Mouse (Mus musculus) left cerebral cortex, adult 2 months (tissue): ENCODE data around the gene Crat. TPM values are rescaled to one million over a fixed set of nuclear protein-coding genes. Genes with fewer than 3 reads are reported as not detected.
"Not testable (repeated sequence)": the region's sequence is repeated elsewhere in the genome, so short reads cannot be mapped to it uniquely, and the experiment has no call there.

Experiments
- DNase-seq, 2 experiments: peaks; one replicate each; pipeline ENCODE4 v3.0.0; 2021 to 2022; ENCODE audit warnings: low spot score in 2 of 2, mixed read lengths in 1 of 2; ENCODE audit errors: extremely low spot score in 1 of 2
- H3K27ac ChIP-seq: fragments of 200-600 bp; 2 replicates; pipeline ENCODE4 v1.8.1; 2022
- H3K4me3 ChIP-seq: fragments of 200-600 bp; 2 replicates; pipeline ENCODE4 v1.8.1; 2022
- CTCF ChIP-seq: fragments of 200-600 bp; IDR thresholded peaks from 2 replicates; pipeline ENCODE4 v1.8.1; 2022; ENCODE audit warnings: antibody characterized with exemption, mild to moderate bottlenecking, moderate library complexity
- intact Hi-C: fragments of 180-260 bp; cut with DNase I; formaldehyde crosslinking; loops from one replicate; pipeline ENCODE4 v1.15.1; 2025
- total RNA-seq, 2 experiments: library from RNA; stranded (reverse); gene quantifications; 2 replicates each; pipeline ENCODE4 v1.2.3; 2021

The Crat gene
- total RNA-seq, 2 experiments from 2014 or later = 56.5 to 58.2 TPM

DNA sequence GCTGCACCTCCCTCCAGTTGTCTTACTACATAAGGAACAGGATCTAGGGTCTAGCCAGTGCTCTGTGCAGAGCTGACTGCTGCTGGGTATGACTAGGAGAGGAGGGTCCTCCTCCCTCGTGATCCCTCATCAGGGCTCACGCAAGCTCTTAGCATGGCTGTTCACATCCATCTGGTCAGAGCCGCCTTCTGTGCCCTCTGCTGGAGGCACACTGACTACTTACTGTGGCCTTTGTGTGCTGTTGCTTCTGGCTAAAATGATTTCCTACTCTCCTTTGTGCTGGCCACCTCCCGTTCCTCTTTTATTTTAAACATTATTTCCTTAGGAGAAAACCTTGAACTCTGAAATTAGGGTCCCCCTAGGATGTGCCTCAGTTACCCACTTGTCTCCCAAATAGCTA lies 21.2 kb upstream of the Crat start:
- no peak for DNase-seq
- no peak for TF ChIP-seq CTCF
- Histone ChIP-seq H3K27ac (no peak overlapping the region), H3K4me3 (no peak overlapping the region)
- intact Hi-C loops = loop anchor here (1.0 kb wide), 1 partner anchor 357 kb away; no protein-coding TSS in a partner anchor

DNA sequence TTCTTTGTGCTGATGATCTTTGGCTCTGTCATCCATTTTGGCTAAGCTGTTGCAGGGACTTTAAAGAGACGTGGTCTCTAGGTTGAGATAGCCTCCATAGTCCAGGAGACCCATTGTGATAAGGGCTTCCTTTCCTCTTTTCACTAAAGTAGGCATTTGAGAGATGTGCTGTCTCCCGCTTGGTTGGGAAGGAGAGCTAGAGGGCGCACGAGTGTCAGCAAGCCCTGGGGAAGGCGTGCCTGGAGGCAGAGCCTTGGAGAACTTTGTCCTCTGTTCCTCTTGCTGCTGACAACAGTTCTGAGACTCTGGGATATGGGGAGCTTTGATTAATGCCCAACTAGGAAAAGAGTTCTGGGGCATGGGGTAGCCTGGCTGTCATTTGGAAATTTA lies 20.5 kb upstream of the Crat start:
- no peak for DNase-seq
- intact Hi-C loops = loop anchor here (1.0 kb wide), 1 partner anchor 358 kb away; no protein-coding TSS in a partner anchor
- no peak for TF ChIP-seq CTCF
- H3K27ac ChIP-seq = no peak overlapping the region
- no peak overlapping the region for H3K4me3 ChIP-seq

DNA sequence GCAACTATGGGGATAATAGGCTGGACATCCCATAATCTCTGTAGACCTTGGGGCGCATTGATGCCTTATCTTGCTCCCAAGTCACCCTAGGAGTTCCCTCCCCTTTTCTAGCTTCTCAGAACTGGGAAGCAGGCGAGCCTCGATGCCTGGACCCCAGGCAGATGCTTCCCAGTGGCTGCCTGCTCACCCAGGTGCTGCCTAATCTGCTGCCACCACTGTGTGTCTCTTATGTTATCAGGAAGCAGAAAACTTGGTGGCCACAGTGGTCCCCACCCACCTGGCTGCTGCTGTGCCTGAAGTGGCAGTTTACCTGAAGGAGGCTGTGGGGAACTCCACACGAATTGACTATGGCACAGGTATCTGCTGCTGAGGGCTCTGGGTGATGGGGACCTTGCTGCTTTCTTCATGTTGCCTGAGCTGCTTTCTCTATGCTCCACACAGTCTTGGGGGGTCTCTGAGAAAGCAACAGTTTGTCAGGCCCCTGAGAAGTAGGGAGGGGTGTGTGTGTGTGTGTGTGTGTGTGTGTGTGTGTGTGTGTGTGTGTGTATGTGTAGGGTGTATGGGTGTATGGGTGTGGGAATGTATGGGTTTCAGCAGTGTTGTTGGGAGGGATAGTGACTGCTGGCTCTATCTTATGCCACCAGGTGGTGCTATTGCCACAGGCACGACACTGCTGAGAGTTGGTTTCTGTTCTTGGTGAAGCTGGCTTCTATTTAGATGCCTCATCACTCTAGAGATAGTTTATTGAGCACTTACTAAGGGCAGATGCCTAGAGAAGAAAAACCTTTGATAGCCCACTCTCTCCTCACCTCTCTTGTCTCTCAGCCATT lies 19.9 kb upstream of the Crat start:
- Histone ChIP-seq H3K4me3 (no peak overlapping the region), H3K27ac (no peak overlapping the region)
- intact Hi-C loops = loop anchor here (1.0 to 2.0 kb wide), 2 partner anchors 359 to 499 kb away; no protein-coding TSS in a partner anchor
- peak; percentile 64 to 74 for DNase-seq
- TF ChIP-seq CTCF = peak; percentile 64

- no peak overlapping the region for H3K4me3 ChIP-seq
- TF ChIP-seq CTCF = no peak; the same call in 1 of the 2 replicates
- intact Hi-C loops = no loop called here
- no peak overlapping the region for H3K27ac ChIP-seq
- DNase-seq = no peak
These were observed 13.5 kb upstream of the Crat start for GRCm38 (mm10) chr2:30429156-30429555.

DNA sequence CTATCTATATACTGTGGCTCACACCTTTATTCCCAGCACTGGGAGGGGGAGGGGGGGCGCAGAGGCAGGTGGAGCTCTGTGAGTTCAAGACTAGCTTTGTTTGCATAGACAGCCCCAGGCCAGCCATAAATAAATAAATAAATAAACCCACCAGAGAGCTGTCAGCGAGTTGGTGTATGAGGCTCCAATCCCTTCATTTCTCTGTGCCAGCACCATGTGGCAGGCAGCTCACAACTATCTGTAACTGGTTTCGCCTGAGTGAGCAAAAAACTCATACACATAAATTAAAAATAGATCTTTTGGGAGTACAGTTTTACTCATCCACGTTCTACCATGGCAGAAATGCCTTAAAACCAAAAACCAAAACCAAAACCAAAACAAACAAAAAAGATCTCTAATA lies 5.8 kb upstream of the Crat start:
- DNase-seq = no peak
- no peak overlapping the region for H3K4me3 ChIP-seq
- intact Hi-C loops = no loop called here
- no peak overlapping the region for H3K27ac ChIP-seq
- TF ChIP-seq CTCF = no peak

DNA sequence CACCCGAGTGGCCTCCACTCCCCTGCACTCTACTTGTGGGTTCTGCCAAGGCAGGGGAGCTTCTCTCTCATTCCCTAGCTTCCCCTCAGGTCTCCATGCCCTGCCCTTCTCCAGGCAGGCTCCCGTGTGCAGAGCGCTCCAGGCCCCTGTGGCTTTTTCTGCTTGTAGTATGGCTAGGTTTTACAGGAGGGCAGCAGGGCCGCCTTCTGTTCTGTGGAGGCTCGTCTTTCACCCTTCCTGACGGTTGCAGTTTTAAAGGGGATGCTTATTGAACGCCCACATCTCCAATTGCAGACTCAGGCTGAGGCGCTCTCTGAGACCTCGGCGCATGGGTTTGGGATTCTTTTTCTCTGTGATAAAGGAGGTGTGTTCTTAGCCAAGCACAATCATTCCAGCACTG lies 3.5 kb upstream of the Crat start:
- TF ChIP-seq CTCF = no peak
- no peak for DNase-seq
- H3K27ac ChIP-seq = peak overlapping the region; percentile 28; the same call in 1 of the 2 replicates
- H3K4me3 ChIP-seq = no peak overlapping the region
- intact Hi-C loops = no loop called here

DNA sequence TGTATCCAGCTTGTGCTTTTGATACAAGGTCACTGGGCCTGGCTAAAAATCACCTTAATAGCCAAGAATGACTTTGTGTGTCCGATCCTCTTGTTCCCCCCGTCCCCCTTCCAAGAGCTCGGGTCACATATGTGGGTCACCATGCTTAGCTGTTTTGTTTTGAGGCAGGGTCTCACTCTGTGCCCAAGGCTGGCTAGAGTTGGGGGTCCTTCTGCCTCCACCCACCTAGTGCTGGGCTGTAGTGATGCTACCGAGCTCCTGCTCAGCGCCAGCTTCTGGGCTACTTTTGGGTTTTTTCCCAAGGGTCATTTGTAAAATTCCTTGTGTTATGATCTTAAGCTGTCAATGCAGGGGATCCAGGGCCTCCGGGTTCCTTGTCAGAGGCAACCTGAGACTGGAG lies 2.6 kb upstream of the Crat start:
- TF ChIP-seq CTCF = no peak
- Histone ChIP-seq H3K27ac (peak overlapping the region; percentile 28; the same call in 1 of the 2 replicates), H3K4me3 (no peak overlapping the region)
- no peak for DNase-seq
- intact Hi-C loops = no loop called here

DNA sequence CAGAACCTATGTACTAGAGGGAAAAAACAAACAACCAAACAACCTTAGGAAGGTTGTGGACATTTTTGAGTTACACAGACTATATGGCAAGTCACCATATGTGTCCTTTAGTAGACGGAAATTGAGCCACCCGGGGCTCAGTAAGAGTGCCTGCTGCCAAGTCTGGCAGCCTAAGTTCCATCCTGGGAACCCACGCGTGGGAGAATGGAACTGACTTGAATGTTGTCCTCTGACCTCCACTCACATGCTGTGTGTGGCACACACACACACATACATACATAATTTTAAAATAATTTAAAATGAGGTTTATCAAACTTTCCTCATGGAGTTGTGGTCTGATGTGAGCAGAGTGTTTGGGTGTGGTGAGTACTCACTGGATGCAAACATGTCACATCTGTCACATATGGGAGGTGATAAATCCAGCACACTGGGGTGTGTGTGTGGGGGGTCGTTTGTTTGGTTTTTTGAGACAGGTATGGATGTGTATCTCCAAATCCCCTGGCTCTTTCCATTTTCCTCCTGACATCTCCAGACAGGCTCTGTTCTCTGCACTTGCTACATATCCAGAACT lies 2.1 kb upstream of the Crat start:
- no peak for TF ChIP-seq CTCF
- intact Hi-C loops = no loop called here
- no peak overlapping the region for H3K27ac ChIP-seq

DNA sequence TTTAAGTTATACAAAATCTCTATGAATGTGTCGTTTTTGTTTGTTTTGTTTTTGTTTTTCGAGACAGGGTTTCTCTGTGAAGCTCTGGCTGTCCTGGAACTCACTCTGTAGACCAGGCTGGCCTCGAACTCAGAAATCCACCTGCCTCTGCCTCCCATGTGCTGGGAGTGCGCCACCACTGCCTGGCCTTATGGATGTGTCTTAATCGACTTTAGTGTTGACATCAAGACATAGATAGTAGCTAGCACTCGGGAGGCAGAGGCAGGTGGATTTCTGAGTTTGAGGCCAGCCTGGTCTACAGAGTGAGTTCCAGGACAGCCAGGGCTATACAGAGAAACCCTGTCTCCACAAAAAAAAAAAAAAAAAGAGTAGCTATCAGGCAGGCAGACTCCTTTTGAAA lies 1.5 kb upstream of the Crat start:
- peak overlapping the region; percentile 96; the same call in 1 of the 2 replicates for H3K4me3 ChIP-seq
- H3K27ac ChIP-seq, DNase-seq, intact Hi-C loops: not testable (repeated sequence)

More for the DNA sequence above, 2.1 kb upstream of the Crat start:
- DNase-seq = no peak
- H3K4me3 ChIP-seq = no peak overlapping the region

DNA sequence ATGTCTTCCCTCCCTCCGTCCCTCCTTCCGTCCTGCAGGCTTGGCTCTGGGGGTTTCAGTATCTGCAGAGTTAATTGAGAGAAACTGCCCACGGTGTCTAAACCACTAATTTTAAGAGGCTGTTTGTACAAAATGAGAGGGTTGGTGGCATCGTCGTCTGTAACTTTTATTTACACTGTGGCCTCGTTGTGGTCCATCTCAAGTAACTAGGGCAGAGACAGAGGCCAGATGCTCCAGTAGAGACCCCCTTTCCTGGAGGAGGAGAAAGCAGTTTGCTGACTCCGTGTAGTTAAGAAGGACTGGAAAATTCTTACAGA lies 994 bp upstream of the Crat start:
- intact Hi-C loops = no loop called here
- Histone ChIP-seq H3K27ac (peak overlapping the region; percentile 99), H3K4me3 (peak overlapping the region; percentile 96)
- DNase-seq = no peak
- TF ChIP-seq CTCF = no peak

DNA sequence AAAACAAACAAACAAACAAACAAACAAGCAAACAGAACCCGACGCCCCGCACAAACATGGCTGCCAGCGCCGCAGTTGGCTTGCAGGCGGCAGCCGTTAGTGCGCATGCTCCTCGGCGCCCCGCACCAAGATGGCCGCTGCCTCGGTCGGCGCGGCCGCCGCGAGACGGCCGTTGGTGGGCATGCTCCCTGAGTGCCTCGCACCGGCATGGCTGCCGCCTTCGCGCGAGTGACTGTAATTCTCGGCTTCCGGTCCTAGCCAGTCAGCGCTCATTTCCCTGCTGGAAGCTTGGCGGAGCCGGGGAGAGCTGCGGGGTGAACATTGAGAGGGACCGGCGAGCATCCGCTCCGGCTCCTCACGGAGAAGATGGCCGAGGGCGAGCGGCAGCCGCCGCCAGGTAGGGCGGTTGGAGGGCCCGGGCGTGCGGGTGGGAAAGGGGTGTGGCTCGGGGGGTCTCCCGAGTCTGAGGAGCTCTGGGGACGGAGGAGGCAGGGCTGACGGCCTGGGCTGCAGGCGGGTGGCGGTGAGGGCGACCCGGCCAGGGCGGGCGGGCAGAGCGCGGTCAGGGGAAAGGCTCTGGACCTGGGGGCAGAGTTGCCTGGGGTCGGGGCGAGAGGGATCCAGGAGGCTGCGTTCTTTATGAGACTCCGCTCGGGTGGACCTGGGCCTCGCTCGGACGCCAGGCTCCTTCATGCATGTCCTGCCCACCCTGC lies 479 bp upstream of the Crat start, which contains the start of gene Ptpa:
Gene Ptpa (plus strand): TSS at position 104 of the 713 bp plus-strand sequence.
- intact Hi-C loops = no loop called here
- DNase-seq = peak; percentile 93
- H3K27ac ChIP-seq = peak within 1 kb of the TSS; percentile 99
- TF ChIP-seq CTCF = no peak
- H3K4me3 ChIP-seq = peak within 1 kb of the TSS; percentile 96

DNA sequence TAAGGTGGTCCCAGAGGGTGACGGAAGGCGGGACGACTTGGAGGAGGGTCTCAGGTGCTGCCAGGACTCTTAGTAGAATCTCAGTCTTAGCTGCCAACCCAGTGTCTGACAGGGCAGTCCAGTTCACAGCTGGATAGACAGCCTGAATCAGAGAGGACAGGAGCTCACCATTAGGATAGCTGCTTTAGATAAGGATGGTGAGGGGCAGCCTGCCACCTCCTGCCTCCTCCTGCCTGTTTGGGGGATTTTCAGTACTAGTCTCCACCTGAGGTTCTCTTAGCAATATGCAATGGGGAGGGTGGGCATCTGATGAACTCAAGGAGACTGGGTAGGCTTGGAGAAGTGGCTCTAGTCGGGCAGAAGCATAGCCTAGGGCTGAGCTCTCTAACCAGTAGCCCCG lies 932 bp downstream of the Crat start:
- TF ChIP-seq CTCF = no peak
- peak overlapping the region; percentile 96 for H3K4me3 ChIP-seq
- intact Hi-C loops = loop anchor here (5.0 kb wide), 1 partner anchor 52 kb away; the partner anchor contains the start of gene Miga2
- H3K27ac ChIP-seq = peak overlapping the region; percentile 99
- DNase-seq = no peak
